Mouse (Mus musculus) liver, embryonic 16.5 days (tissue): ENCODE measurements at regions not wholly inside any gene's neighbourhood (a gene's known extent, or its start where the extent isn't known, plus 50 kb on each side); places are given as distances from the start of the nearest gene placed in this dataset.

Experiments
- ATAC-seq: fragments of 200-750 bp; cut with Nextera tagmentation; 2 replicates; pipeline ENCODE4 v1.8.0; 2017; ENCODE audit warnings: low read depth, mild to moderate bottlenecking, moderate number of reproducible peaks, moderate library complexity
- H3K27ac ChIP-seq: fragments of 300-500 bp; sonication (generic); 2 replicates; pipeline ENCODE4 v1.5.1; 2014; ENCODE audit warnings: mild to moderate bottlenecking, low read length
- H3K27me3 ChIP-seq: fragments of 300-500 bp; sonication (generic); 2 replicates; pipeline ENCODE4 v1.6.1; 2014; ENCODE audit warnings: low read depth, low read length, mixed read lengths; ENCODE audit not compliant: control insufficient read depth, insufficient read depth
- H3K36me3 ChIP-seq: fragments of 300-500 bp; sonication (generic); 2 replicates; pipeline ENCODE4 v1.6.1; 2014; ENCODE audit warnings: mild to moderate bottlenecking; ENCODE audit not compliant: control insufficient read depth, insufficient read depth
- H3K4me1 ChIP-seq: fragments of 300-500 bp; sonication (generic); 2 replicates; pipeline ENCODE4 v1.6.1; 2014; ENCODE audit warnings: low read depth, low read length, mixed read lengths; ENCODE audit not compliant: control insufficient read depth
- H3K4me2 ChIP-seq: fragments of 300-500 bp; sonication (generic); 2 replicates; pipeline ENCODE4 v1.6.1; 2014; ENCODE audit warnings: low read depth, low read length, mixed read lengths
- H3K4me3 ChIP-seq: fragments of 300-500 bp; sonication (generic); 2 replicates; pipeline ENCODE4 v1.5.1; 2014; ENCODE audit warnings: low read depth, mild to moderate bottlenecking, low read length
- H3K9ac ChIP-seq: fragments of 300-500 bp; sonication (generic); 2 replicates; pipeline ENCODE4 v1.6.1; 2014; ENCODE audit warnings: low read depth, low read length
- H3K9me3 ChIP-seq: fragments of 300-500 bp; sonication (generic); replicated peaks from 2 replicates; pipeline ENCODE4 v1.6.1; 2016; ENCODE audit warnings: low read length; ENCODE audit not compliant: control insufficient read depth
- WGBS: fragments of 180-500 bp; shearing (Covaris S2); extraction: QIAGEN DNeasy Blood & Tissue Kit; methylation state at CpG from one replicate; pipeline ENCODE4 v1.1.7; 2014; ENCODE audit not compliant: insufficient replicate concordance; 5-methylcytosine and 5-hydroxymethylcytosine counted together

DNA sequence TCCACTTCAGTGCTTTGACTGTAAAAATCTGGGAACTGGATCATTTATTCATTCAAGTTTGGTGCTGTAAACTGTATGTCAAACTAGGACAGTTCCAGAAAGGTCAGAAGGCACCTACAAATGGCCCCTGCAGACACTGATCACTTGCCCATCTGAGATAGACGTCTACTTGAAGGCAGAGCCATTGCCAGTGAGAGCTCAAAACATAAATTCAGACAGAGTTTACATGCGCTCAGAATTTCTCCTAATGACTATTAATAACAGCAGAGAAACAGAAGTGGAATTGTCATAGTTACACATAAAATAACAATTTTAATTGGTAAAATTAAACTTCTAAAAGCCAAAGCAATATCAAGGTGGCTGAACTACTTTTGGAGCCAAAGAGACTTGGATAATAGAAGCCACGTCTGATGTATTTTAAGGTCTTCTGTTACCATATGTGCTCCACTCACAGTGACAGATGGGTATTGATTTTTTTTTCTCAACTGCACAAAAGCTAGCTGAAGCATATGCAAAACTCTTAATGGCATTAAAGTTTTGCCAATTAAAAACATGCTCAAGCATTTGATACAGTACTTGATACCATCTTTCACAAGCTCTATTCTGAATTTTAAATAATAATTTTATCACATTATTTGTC lies 401.8 kb downstream of the Nova1 start:
- ATAC-seq: no peak
- WGBS: 56% methylated on average over 3 of the region's 3 CpGs
- H3K9ac ChIP-seq: no peak overlapping the region
- H3K4me2 ChIP-seq: no peak overlapping the region
- no peaks in the 10 kb centered on the region for H3K27me3 ChIP-seq
- H3K4me1 ChIP-seq: no peaks in the 10 kb centered on the region
- H3K9me3 ChIP-seq: no peaks in the 10 kb centered on the region
- H3K4me3 ChIP-seq: no peak overlapping the region
- no peak overlapping the region for H3K27ac ChIP-seq
- H3K36me3 ChIP-seq: no peaks in the 10 kb centered on the region

DNA sequence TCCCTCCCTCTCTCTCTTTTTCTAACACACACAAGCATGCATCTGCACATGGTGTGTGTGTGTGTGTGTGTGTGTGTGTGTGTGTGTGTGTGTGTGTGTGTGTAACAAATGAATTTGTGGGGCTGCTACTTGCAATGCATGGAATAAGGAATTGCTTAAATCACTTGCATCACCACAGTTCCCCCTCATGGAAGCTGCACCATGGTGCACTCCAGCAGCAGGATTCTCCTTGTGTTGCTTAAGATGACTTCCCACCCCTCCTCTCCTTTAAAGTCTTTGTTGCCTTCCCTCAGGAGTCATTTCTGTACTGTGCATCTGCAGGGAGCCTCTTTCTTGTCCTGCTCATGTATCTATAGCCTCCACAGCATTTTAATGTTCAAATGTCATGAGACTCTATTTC lies 402.5 kb downstream of the Nova1 start:
- H3K27me3 ChIP-seq: no peaks in the 10 kb centered on the region

DNA sequence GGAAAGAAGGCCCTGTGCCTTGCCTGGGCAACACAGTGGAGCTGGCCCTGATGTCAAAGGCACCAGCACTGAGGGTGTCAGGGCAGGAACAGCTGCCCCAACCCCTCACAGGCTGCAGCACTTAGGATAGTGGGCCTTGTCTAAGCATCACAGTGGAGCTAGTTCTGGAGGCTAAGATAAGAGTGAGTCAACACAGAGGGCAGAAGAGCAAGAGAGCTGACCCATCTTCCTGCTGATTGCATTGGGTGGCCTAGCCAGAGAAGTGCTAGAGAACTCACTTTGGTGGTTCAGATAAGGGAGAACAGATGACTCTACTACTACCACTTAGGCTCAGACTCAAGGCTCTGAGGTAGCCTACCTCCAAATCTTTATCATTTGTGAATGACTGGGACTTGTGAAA lies 413.1 kb downstream of the Nova1 start:
- H3K9me3 ChIP-seq: no peaks in the 10 kb centered on the region
- no peaks in the 10 kb centered on the region for H3K4me1 ChIP-seq
- H3K4me3 ChIP-seq: no peak overlapping the region
- H3K27me3 ChIP-seq: no peaks in the 10 kb centered on the region
- no peak for ATAC-seq
- H3K36me3 ChIP-seq: no peaks in the 10 kb centered on the region
- no peak overlapping the region for H3K9ac ChIP-seq
- H3K27ac ChIP-seq: no peak overlapping the region
- H3K4me2 ChIP-seq: no peak overlapping the region

More for the DNA sequence above, 402.5 kb downstream of the Nova1 start:
- Histone ChIP-seq H3K4me2 (no peak overlapping the region), H3K9me3 (no peaks in the 10 kb centered on the region), H3K27ac (no peak overlapping the region), H3K9ac (no peak overlapping the region), H3K36me3 (no peaks in the 10 kb centered on the region), H3K4me1 (no peaks in the 10 kb centered on the region), H3K4me3 (no peak overlapping the region)
- ATAC-seq: no peak

DNA sequence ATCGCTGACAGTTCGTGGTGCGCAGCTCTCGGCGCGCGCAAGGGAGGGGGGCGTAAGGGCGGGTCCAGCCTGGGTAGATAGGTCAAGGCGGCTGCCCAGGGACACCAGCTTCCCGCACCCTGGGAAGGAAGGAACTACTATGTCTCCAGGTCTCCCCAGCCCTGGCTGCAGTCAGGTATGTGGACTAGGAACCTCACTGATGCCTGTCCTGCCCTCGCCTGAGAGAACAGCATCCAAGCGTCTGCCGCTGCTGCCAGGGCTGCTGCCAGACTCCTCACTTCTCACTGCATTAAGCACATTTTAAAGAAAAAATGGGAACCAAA lies 419.1 kb downstream of the Nova1 start:
- Histone ChIP-seq H3K9me3 (no peaks in the 10 kb centered on the region), H3K4me3 (0 out of 2 replicates have a peak overlapping the region, but pooled peaks have one; percentile 16), H3K4me2 (peak overlapping the region; percentile 20; the same call in 1 of the 2 replicates), H3K27me3 (no peaks in the 10 kb centered on the region), H3K9ac (no peak overlapping the region), H3K27ac (no peak overlapping the region), H3K36me3 (no peaks in the 10 kb centered on the region), H3K4me1 (no peaks in the 10 kb centered on the region)
- WGBS: 5% methylated on average over 14 of the region's 14 CpGs
- no peak for ATAC-seq

DNA sequence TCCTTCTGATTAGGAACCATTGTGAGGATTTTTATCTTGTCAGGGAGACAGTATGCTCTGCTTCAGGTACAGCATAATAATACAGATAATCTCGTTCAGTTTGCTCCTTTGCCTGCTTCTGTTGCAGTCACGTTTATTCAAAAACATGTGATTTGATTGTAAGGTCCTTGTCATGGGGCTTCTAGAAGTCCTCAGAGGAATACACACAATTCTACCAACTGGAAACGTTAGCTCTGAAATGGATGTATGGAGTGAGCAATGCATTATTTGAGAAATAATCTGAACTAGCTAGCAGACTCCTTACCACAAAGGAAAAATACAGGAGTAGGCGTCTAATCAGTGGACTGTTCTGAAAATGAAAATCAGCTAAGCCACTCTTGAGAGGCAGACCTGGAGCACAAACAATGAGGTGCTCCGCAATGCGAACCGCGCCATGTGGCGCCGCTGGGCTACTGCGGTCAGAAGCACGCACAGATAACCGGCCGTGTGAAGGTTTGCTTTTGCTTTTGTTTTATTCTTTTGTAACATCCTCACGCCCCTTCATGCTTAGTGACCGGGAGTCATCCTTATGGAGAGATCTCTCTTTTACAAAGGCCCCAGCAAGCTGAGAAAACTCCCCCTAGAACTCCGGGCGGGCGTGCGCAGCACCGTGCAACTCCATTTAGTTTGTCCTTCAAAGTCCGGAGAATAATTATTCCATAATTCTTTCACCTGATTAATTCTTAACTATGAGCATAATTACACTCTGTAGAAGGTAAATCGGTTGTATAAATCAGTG lies 419.7 kb downstream of the Nova1 start:
- Histone ChIP-seq H3K4me2 (peak overlapping the region; percentile 20; the same call in 1 of the 2 replicates), H3K27me3 (no peaks in the 10 kb centered on the region), H3K36me3 (no peaks in the 10 kb centered on the region), H3K9ac (no peak overlapping the region), H3K27ac (no peak overlapping the region), H3K9me3 (no peaks in the 10 kb centered on the region), H3K4me1 (no peaks in the 10 kb centered on the region), H3K4me3 (0 out of 2 replicates have a peak overlapping the region, but pooled peaks have one; percentile 16)
- ATAC-seq: no peak
- WGBS: 5% methylated on average over 23 of the region's 23 CpGs

DNA sequence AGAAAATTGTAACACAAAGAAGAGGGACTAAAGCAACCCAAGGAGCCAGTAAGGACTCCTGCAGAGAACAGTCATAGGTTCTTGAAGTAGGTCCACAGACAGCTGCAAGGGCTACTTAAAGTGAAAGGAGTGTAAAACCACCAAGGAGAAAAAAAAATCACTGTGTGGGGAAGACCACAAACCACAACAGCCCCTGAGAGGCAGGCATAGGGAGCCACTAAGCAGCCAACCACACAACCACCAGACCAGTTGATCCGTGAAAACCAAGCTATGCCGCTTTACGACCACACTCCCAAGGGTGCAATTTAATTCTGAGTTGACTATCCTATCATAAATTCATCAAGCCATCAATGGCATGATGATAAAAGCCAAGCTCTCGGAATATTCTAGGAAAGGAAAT lies 423.5 kb downstream of the Nova1 start:
- 28% methylated on average over 4 of the region's 4 CpGs for WGBS
- H3K9ac ChIP-seq: no peak overlapping the region
- no peaks in the 10 kb centered on the region for H3K4me1 ChIP-seq
- no peak overlapping the region for H3K4me2 ChIP-seq
- H3K36me3 ChIP-seq: no peaks in the 10 kb centered on the region
- no peaks in the 10 kb centered on the region for H3K9me3 ChIP-seq
- ATAC-seq: no peak
- H3K27me3 ChIP-seq: no peaks in the 10 kb centered on the region
- no peak overlapping the region for H3K4me3 ChIP-seq
- H3K27ac ChIP-seq: no peak overlapping the region

DNA sequence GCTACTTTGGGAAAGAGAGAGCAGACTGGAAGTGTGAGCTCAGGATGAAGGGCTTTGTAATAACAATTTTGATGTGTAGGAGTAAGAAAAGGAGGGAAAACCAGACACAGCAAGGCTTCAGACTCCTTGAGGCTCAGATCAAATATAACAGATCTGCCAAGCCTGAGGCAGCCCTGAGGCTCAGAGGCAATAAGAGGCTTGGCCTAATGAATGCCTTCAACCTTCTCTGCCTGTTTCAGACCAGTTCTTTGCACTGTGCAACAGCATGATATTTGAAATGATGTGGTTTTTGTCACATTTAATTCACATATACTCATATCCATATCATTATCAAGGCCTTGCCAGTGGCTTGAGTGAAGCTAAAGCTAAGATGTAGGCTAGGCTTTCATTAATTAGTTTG lies 425.0 kb downstream of the Nova1 start:
- no peak for ATAC-seq
- H3K9me3 ChIP-seq: no peaks in the 10 kb centered on the region
- no peaks in the 10 kb centered on the region for H3K36me3 ChIP-seq
- H3K9ac ChIP-seq: no peak overlapping the region
- no peak overlapping the region for H3K4me3 ChIP-seq
- H3K27me3 ChIP-seq: no peaks in the 10 kb centered on the region
- H3K4me2 ChIP-seq: no peak overlapping the region
- no peaks in the 10 kb centered on the region for H3K4me1 ChIP-seq
- H3K27ac ChIP-seq: no peak overlapping the region

DNA sequence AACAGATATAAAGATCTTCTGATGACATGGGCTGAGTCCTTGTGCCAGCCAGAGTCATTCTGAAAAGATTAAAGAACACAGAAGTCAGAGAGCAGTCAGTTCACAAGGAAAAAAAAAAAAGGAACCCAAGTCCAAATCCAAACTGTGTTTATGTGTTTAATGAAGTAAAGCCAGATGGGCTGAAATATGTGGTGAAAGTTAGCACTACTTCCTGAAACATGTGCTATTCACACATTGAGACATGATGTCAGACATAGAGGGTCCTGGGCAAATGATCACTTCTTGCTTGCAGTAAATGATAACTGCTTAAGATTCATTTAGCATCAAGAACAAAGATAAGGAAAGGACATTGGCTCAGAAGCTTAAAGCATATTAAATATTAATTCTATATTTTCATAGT lies 439.8 kb downstream of the Nova1 start:
- no peak for ATAC-seq

DNA sequence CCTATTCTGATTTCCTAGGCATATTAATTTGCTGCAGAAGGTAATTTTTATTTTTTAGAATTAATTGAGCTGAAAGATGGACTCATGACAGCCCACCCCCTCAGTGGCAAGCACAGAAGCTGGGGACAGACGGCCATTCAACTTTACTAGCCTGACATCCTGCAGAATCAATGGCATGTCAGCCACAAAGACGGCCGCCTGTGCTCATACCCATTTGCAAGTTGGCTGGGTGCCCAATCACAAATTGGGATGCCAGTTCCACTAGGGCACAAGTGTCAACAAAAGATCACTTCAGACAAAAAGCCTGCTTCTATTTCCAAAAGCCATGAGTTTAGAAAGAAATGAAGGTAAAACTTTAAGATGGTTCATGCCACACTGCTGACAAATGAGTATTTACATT lies 447.0 kb downstream of the Nova1 start:
- no peaks in the 10 kb centered on the region for H3K4me1 ChIP-seq
- no peak for ATAC-seq
- H3K9ac ChIP-seq: no peak overlapping the region
- no peak overlapping the region for H3K27ac ChIP-seq
- H3K27me3 ChIP-seq: no peaks in the 10 kb centered on the region
- no peaks in the 10 kb centered on the region for H3K9me3 ChIP-seq
- no peaks in the 10 kb centered on the region for H3K36me3 ChIP-seq
- H3K4me2 ChIP-seq: no peak overlapping the region
- H3K4me3 ChIP-seq: no peak overlapping the region
- 65% methylated on average over 3 of the region's 3 CpGs for WGBS

More for the DNA sequence above, 439.8 kb downstream of the Nova1 start:
- Histone ChIP-seq H3K27ac (no peak overlapping the region), H3K9me3 (no peaks in the 10 kb centered on the region), H3K9ac (no peak overlapping the region), H3K36me3 (no peaks in the 10 kb centered on the region), H3K27me3 (no peaks in the 10 kb centered on the region), H3K4me1 (no peaks in the 10 kb centered on the region), H3K4me2 (no peak overlapping the region), H3K4me3 (no peak overlapping the region)
